ENCODE assay signal across 8 mouse cellular contexts in genomic region chr5:134668495-134668894, GRCm38 (mm10). TPM values are rescaled to one million over a fixed set of nuclear protein-coding genes. Genes with fewer than 3 reads are reported as not detected.
DNase-seq lines count a peak whose midpoint lies in the region; ATAC-seq and TF ChIP-seq lines count a peak whose summit lies in the region.

No protein-coding gene starts in this region.

- H3K9ac ChIP-seq in hindbrain, embryonic 13.5 days: no peak overlapping the region
- no peak overlapping the region for H3K9ac ChIP-seq in kidney, embryonic 14.5 days (ENCODE audit: low read depth, low read length)
- H3K9ac ChIP-seq in midbrain, embryonic 14.5 days (replicated peaks; ENCODE audit: low read length): no peak overlapping the region

- peak; percentile 71 for TF ChIP-seq CTCF in E14TG2a.4 (conservative IDR thresholded peaks at IDR 0.05; ENCODE audit: low read length)
- peak; percentile 8; the same call in 1 of the 2 replicates for TF ChIP-seq CTCF in bone marrow, adult 2 months (IDR thresholded peaks at IDR 0.05; ENCODE audit: control insufficient read depth, insufficient read depth, low read length)

- WGBS in hindbrain, embryonic 10.5 days: 31% methylated on average over 8 of the region's 8 CpGs
- 33% methylated on average over 8 of the region's 8 CpGs for WGBS in hindbrain, embryonic 13.5 days
- WGBS in bone marrow, adult 2 months: 84% methylated on average over 8 of the region's 8 CpGs
- 39% methylated on average over 8 of the region's 8 CpGs for WGBS in kidney, embryonic 14.5 days
- 28% methylated on average over 8 of the region's 8 CpGs for WGBS in midbrain, embryonic 14.5 days

- H3K27me3 ChIP-seq in hindbrain, embryonic 10.5 days (ENCODE audit: insufficient read depth, poor library complexity, severe bottlenecking): no peaks in the 10 kb centered on the region
- no peaks in the 10 kb centered on the region for H3K27me3 ChIP-seq in hindbrain, embryonic 13.5 days
- H3K27me3 ChIP-seq in E14TG2a.4 (ENCODE audit: insufficient read depth, low read length): no peaks in the 10 kb centered on the region
- H3K27me3 ChIP-seq in kidney, embryonic 14.5 days (ENCODE audit: control insufficient read depth, insufficient read depth, low read length): no peaks in the 10 kb centered on the region
- H3K27me3 ChIP-seq in midbrain, embryonic 14.5 days (ENCODE audit: control insufficient read depth, insufficient read depth, low read length): no peaks in the 10 kb centered on the region

- no peak overlapping the region for H3K4me2 ChIP-seq in hindbrain, embryonic 13.5 days
- H3K4me2 ChIP-seq in kidney, embryonic 14.5 days (replicated peaks; ENCODE audit: low read depth, low read length): no peak overlapping the region
- no peak overlapping the region for H3K4me2 ChIP-seq in midbrain, embryonic 14.5 days (ENCODE audit: low read length)

- peak; percentile 54 for DNase-seq in hindbrain, embryonic 10.5 days (ENCODE audit: low spot score)
- peak; percentile 71 for DNase-seq in midbrain, embryonic 14.5 days
- DNase-seq in layer of hippocampus, adult 9-10 months (ENCODE audit: low spot score): no peak
- no peak for DNase-seq in left cerebral cortex, adult 8-10 months (ENCODE audit: low spot score in 2 of 2)

- H3K4me3 ChIP-seq in hindbrain, embryonic 10.5 days: no peak overlapping the region
- no peak overlapping the region for H3K4me3 ChIP-seq in hindbrain, embryonic 13.5 days
- peak overlapping the region; percentile 75 for H3K4me3 ChIP-seq in E14TG2a.4 (replicated peaks; ENCODE audit: low read length)
- no peak overlapping the region for H3K4me3 ChIP-seq in bone marrow, adult 2 months (replicated peaks; ENCODE audit: control insufficient read depth, low read depth, low read length)
- no peak overlapping the region for H3K4me3 ChIP-seq in kidney, embryonic 14.5 days (ENCODE audit: low read length)
- no peak overlapping the region for H3K4me3 ChIP-seq in midbrain, embryonic 14.5 days (replicated peaks; ENCODE audit: low read depth, low read length)

- H3K36me3 ChIP-seq in hindbrain, embryonic 10.5 days: peaks cover 90% of the 10 kb centered on the region
- peaks cover 88% of the 10 kb centered on the region for H3K36me3 ChIP-seq in hindbrain, embryonic 13.5 days
- peaks cover 72% of the 10 kb centered on the region for H3K36me3 ChIP-seq in E14TG2a.4 (ENCODE audit: insufficient read depth, low read length)
- H3K36me3 ChIP-seq in kidney, embryonic 14.5 days (ENCODE audit: control insufficient read depth, insufficient read depth, low read length): peaks cover 35% of the 10 kb centered on the region
- H3K36me3 ChIP-seq in midbrain, embryonic 14.5 days (ENCODE audit: control insufficient read depth, insufficient read depth, low read length): peaks cover 89% of the 10 kb centered on the region

- H3K9me3 ChIP-seq in hindbrain, embryonic 10.5 days: no peaks in the 10 kb centered on the region
- H3K9me3 ChIP-seq in hindbrain, embryonic 13.5 days: no peaks in the 10 kb centered on the region
- H3K9me3 ChIP-seq in E14TG2a.4 (ENCODE audit: low read length): no peaks in the 10 kb centered on the region
- no peaks in the 10 kb centered on the region for H3K9me3 ChIP-seq in kidney, embryonic 14.5 days (ENCODE audit: control insufficient read depth, low read length)
- no peaks in the 10 kb centered on the region for H3K9me3 ChIP-seq in midbrain, embryonic 14.5 days (ENCODE audit: control insufficient read depth, low read length)

- no peak for ATAC-seq in hindbrain, embryonic 13.5 days (ENCODE audit: low FRiP score)
- ATAC-seq in kidney, embryonic 14.5 days (ENCODE audit: low FRiP score, low TSS enrichment): peak; percentile 29; the same call in 1 of the 2 replicates
- no peak for ATAC-seq in midbrain, embryonic 14.5 days (ENCODE audit: low FRiP score, low TSS enrichment)

- peaks cover 23% of the 10 kb centered on the region for H3K4me1 ChIP-seq in hindbrain, embryonic 10.5 days (replicated peaks)
- peaks cover 17% of the 10 kb centered on the region for H3K4me1 ChIP-seq in hindbrain, embryonic 13.5 days (replicated peaks)
- H3K4me1 ChIP-seq in E14TG2a.4 (replicated peaks; ENCODE audit: low read depth, low read length): peaks cover 64% of the 10 kb centered on the region
- no peaks in the 10 kb centered on the region for H3K4me1 ChIP-seq in bone marrow, adult 2 months (ENCODE audit: control insufficient read depth, insufficient read depth, low read length)
- no peaks in the 10 kb centered on the region for H3K4me1 ChIP-seq in kidney, embryonic 14.5 days (ENCODE audit: control insufficient read depth, insufficient read depth, low read length)
- H3K4me1 ChIP-seq in midbrain, embryonic 14.5 days (ENCODE audit: control insufficient read depth, insufficient read depth, low read length): no peaks in the 10 kb centered on the region

- H3K27ac ChIP-seq in hindbrain, embryonic 10.5 days: 0 out of 2 replicates have a peak overlapping the region, but pooled peaks have one; percentile 16
- no peak overlapping the region for H3K27ac ChIP-seq in hindbrain, embryonic 13.5 days
- H3K27ac ChIP-seq in bone marrow, adult 2 months (ENCODE audit: control insufficient read depth, insufficient read depth, low read depth, low read length, poor library complexity): no peak overlapping the region
- H3K27ac ChIP-seq in kidney, embryonic 14.5 days (ENCODE audit: low read depth, low read length): no peak overlapping the region
- H3K27ac ChIP-seq in midbrain, embryonic 14.5 days (replicated peaks; ENCODE audit: low read depth, low read length): no peak overlapping the region

- TF ChIP-seq POLR2A in bone marrow, adult 2 months (IDR thresholded peaks at IDR 0.05; ENCODE audit: borderline replicate concordance, control insufficient read depth, low read depth, low read length): no peak

RNA-seq across cellular contexts. Expression of gene Limk1, which starts 19.9 kb away (rescaled TPM):
- 8.6 and 16.3 TPM in 2 replicates for polyA plus RNA-seq in hindbrain, embryonic 10.5 days (2016; fragmentation: Nextera tagmentation; extraction: Ambion mirVana)
- 21.6 and 23.4 TPM in 2 replicates for polyA plus RNA-seq in hindbrain, embryonic 13.5 days (2015; fragmentation: Nextera tagmentation; extraction: Ambion mirVana)
- 5.9 and 8.6 TPM in 2 replicates for polyA plus RNA-seq in bone marrow, adult 2 months (2011; ENCODE audit: insufficient read depth, insufficient read length, low replicate concordance, missing spikeins)
- 6.7 and 9.1 TPM in 2 replicates for polyA plus RNA-seq in kidney, embryonic 14.5 days (2014; fragmentation: Nextera tagmentation; extraction: Ambion mirVana)
- polyA plus RNA-seq in midbrain, embryonic 14.5 days (2014; fragmentation: Nextera tagmentation; extraction: Ambion mirVana): 22.3 and 39.4 TPM in 2 replicates
- total RNA-seq in left cerebral cortex, adult 8-10 months (2022): 10 to 100 TPM; 58.8 to 65.9 (median 63.1) TPM

RNA-seq across cellular contexts. Expression of gene Eif4h, which starts 29.2 kb away (rescaled TPM):
- polyA plus RNA-seq in hindbrain, embryonic 10.5 days (2016; fragmentation: Nextera tagmentation; extraction: Ambion mirVana): 502 and 539 TPM in 2 replicates
- 336 and 347 TPM in 2 replicates for polyA plus RNA-seq in hindbrain, embryonic 13.5 days (2015; fragmentation: Nextera tagmentation; extraction: Ambion mirVana)
- 90.3 and 101 TPM in 2 replicates for polyA plus RNA-seq in bone marrow, adult 2 months (2011; ENCODE audit: insufficient read depth, insufficient read length, low replicate concordance, missing spikeins)
- 463 and 491 TPM in 2 replicates for polyA plus RNA-seq in kidney, embryonic 14.5 days (2014; fragmentation: Nextera tagmentation; extraction: Ambion mirVana)
- polyA plus RNA-seq in midbrain, embryonic 14.5 days (2014; fragmentation: Nextera tagmentation; extraction: Ambion mirVana): 357 and 372 TPM in 2 replicates
- total RNA-seq in left cerebral cortex, adult 8-10 months (2022): 100 to 1,000 TPM; 311 to 328 (median 321) TPM

RNA-seq across cellular contexts. Expression of gene Lat2, which starts 53.7 kb away (rescaled TPM):
- 4.3 and 4.7 TPM in 2 replicates for polyA plus RNA-seq in hindbrain, embryonic 10.5 days (2016; fragmentation: Nextera tagmentation; extraction: Ambion mirVana)
- 5.7 and 6.0 TPM in 2 replicates for polyA plus RNA-seq in hindbrain, embryonic 13.5 days (2015; fragmentation: Nextera tagmentation; extraction: Ambion mirVana)
- polyA plus RNA-seq in bone marrow, adult 2 months (2011; ENCODE audit: insufficient read depth, insufficient read length, low replicate concordance, missing spikeins): 29.7 and 70.2 TPM in 2 replicates
- polyA plus RNA-seq in kidney, embryonic 14.5 days (2014; fragmentation: Nextera tagmentation; extraction: Ambion mirVana): 1.8 and 2.2 TPM in 2 replicates
- 1.5 and 2.7 TPM in 2 replicates for polyA plus RNA-seq in midbrain, embryonic 14.5 days (2014; fragmentation: Nextera tagmentation; extraction: Ambion mirVana)
- total RNA-seq in left cerebral cortex, adult 8-10 months (2022): 10 to 100 TPM in 2 of 4 experiments, 1 to 10 TPM in 2; 2.3 to 10.9 (median 6.9) TPM

Comparison
In these comparisons a context has a peak if more than half of its experiments do, and no peak if none do; other contexts are left out.
1. DNase-seq: peak in hindbrain, embryonic 10.5 days (single experiment) and midbrain, embryonic 14.5 days (single experiment); none in layer of hippocampus, adult 9-10 months (single experiment) and left cerebral cortex, adult 8-10 months (0 of 2).